Mouse (Mus musculus) CH12.LX (cell line): ENCODE measurements around the gene Lama2.

Source experiments
- ETS1 ChIP-seq: conservative IDR thresholded peaks from 2 replicates; pipeline ENCODE4 v1.6.1; 2012; ENCODE audit warnings: low read depth, mild to moderate bottlenecking, inconsistent platforms, low read length, improper control_type of control experiment, moderate library complexity
- POLR2A ChIP-seq: IDR thresholded peaks from 2 replicates; pipeline ENCODE4 v1.6.1; 2011; ENCODE audit warnings: low read depth, mild to moderate bottlenecking, improper control_type of control experiment, low read length

DNA sequence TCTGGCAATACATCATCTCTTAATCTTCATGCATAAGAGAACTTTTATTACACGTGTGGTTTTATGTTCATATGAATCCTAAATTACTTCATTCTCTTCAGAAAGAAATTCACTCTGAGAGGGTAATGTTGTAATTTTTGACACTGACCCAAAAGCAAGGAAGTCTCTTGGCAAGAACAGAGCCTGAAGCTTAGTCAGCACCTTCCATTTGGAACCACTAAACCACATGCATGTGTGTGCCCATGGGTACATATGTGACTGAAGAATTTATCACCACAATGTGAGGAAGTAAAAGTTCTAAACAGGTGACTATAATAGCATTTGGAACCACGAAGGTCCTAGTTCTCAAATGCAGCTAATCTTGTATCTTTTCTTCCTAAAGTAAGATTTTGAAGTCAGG lies 353.7 kb downstream of the Lama2 start:
- TF ChIP-seq POLR2A = no peak
- no peak for TF ChIP-seq ETS1
